Mouse (Mus musculus) naive thymus-derived CD4-positive, alpha-beta T cell, adult 2 months (primary cell): Measurements from ENCODE around the gene Wdr27.

Experiments used
- DNase-seq: peaks from one replicate; pipeline ENCODE4 v3.0.0-alpha.2; 2011; ENCODE audit warnings: low read depth

Wdr27 gene

GRCm38 (mm10) chr17:14817975-14818374 lies 125.0 kb downstream of the Wdr27 start:
- DNase-seq = no peak

- DNase-seq = no peak
Measured at GRCm38 (mm10) chr17:14816107-14816506, 126.9 kb downstream of the Wdr27 start.

DNA sequence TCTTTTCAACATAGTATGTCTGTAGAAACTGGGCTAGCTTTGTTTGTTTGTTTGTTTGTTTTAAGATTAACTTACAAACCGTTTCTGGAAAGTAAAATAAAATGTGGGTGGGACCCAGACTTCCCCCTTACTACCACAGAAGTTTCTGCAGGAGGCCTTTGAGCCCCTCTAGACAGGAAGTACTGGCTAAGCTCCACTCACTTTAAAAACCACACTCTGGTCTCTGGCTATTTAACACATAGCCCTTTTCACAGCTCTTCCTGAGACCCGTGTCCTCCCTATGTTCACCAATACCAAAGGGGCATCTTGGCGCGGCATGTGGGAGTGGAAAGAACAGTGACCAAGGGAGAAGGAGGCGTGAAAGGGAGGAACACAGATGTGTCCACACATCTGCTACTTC lies 127.7 kb downstream of the Wdr27 start:
- no peak for DNase-seq

GRCm38 (mm10) chr17:14812631-14813030 lies 130.3 kb downstream of the Wdr27 start:
- no peak for DNase-seq

GRCm38 (mm10) chr17:14812033-14812432 lies 130.9 kb downstream of the Wdr27 start:
- no peak for DNase-seq

DNA sequence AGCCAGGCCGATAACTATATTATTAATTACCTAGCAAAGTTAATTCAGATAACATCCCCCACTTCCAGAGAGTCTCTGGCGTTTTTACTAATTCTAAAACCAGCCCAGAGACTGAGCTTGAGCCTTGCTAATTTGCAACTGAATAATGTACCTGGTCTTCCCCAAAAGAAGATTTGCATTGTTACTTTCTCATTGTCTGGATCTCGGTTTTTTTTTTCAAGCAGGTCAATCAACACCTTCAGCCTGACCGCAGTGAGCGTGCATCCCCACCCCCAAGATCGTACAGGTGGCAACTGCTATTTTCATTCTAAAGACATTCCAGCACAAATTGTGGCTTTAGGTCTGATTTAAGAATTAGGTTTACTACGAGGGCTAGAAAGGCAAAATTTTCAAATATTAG lies 136.2 kb downstream of the Wdr27 start:
- DNase-seq = no peak

DNA sequence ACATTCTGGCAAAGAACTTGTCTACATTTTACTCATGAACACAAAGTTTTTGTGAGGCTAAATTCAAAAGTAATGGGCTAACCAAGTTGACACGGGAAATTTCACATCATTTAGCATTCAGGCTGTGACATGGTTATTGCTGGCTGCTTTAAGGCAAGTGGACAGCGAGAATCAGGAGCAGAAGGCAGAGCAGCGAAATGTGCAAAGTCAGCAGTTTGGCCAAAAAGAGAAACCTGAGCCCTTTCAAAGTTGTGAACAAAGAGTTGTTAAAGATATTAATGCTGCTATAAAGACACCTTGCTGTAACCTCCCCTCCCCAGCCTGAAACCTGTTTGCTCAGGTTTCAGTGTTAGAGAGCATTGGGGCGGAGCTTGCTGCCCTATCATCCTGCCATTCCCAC lies 143.7 kb downstream of the Wdr27 start:
- DNase-seq = no peak

DNA sequence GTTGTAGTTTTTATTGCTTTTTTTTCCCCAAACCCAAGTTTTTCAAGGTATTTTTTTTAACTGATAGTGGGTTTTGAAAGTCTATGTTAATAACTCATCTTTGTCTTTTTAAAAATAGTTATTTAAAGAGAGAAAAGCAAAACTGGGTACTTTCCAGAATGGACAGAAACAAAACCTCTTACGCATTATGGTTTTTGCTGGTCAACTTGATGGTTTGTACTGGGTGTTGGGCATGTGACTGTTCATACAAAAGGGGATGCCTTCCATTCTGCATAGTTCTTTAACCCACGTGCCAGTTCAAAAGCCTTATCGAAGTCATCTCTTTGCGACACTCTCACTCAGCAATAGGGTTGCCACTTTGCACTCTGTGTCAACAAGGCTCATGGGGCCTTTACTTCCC lies 147.9 kb downstream of the Wdr27 start:
- DNase-seq = no peak

DNA sequence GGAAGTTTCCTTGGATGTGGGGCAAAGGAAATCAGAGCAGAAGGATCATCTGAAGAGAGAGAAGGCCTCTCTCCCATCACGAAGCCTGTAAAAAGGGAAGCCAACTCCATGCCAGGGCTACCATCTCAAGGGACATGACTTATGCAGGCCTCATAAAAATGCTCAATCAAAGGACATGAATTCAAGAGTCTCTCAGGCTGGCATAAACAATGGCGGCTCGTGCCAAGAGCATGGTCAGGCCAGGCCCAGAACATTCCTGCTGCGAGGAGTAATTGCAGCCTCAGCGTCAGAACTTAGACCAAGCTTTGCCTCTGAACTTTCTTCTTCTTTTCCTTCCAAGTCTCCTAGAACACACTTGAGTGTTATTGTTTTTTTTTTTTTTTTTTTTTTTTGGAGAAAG lies 163.6 kb downstream of the Wdr27 start:
- no peak for DNase-seq

DNA sequence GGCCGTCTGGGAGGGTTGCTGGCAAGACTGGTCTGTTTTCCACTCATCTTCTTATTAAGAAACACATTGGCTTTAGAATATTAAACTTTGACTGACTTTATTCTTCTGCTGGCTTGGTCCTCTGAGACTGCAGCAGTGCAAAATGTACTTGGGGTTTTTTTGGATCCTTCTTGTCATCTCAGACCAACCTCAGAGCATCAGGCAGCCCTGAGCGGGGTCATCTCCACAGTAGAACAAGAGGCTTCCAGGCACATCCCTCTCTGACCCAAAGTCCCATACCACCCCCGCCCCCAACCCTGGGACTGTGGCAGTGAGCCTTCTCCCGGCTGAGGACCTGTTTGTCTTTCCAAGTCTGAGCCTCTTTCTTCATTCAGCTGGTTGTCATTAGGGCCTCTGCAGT lies 171.6 kb downstream of the Wdr27 start:
- DNase-seq = no peak

- DNase-seq = no peak
Measured at GRCm38 (mm10) chr17:14770377-14770776, 172.6 kb downstream of the Wdr27 start.
